Mouse (Mus musculus) cortical plate, adult 2 months (tissue): ENCODE results near the gene Dolk.

Experiments
- CTCF ChIP-seq: fragments of 200-500 bp; IDR thresholded peaks from 2 replicates; pipeline ENCODE4 v1.5.1; 2011; ENCODE audit warnings: mild to moderate bottlenecking, control low read depth, low read length; ENCODE audit not compliant: insufficient read depth; ENCODE audit errors: extremely low read depth
- POLR2A ChIP-seq: fragments of 200-500 bp; IDR thresholded peaks from 2 replicates; pipeline ENCODE4 v1.6.1; 2011; ENCODE audit warnings: mild to moderate bottlenecking, low read length, control low read depth; ENCODE audit not compliant: insufficient read depth; ENCODE audit errors: extremely low read depth

GRCm38 (mm10) chr2:30237199-30237880, 48.8 kb downstream of the Dolk start, which contains the start of gene Lrrc8a:
- TF ChIP-seq CTCF: no peak
- peak; percentile 68 for TF ChIP-seq POLR2A
